ENCODE assay signal across 8 mouse cellular contexts in the genomic region with DNA sequence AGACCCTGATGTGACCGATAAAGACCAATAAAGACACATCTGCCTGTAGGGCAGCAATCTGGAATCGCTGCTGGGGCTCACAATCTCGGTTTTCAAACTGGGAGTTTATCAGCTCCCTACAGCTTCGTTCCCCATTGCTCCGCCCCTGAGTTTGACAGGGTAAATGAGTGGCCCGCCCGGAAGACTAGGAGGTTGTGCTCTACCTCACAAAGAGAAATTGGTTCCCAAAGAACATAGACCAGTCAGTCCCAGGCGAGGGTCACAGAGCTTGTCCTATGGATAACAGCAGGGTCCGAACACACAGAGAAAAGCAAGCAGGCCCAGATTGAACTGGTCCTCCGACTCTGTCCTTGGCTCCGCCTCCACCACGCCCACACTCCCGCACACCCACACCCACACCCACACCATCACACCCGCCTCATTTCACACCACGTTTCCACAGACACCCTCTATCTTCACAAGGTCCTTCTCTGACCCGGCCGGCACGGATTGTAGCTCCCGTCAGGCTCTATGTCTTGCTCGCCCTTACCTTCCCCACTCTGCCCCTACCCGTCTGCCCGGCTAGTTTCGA. TPM values are rescaled to one million over a fixed set of nuclear protein-coding genes. Genes with fewer than 3 reads are reported as not detected.
DNase-seq lines count a peak whose midpoint lies in the region; ATAC-seq and TF ChIP-seq lines count a peak whose summit lies in the region.

No protein-coding gene starts in this region.

- H3K27me3 ChIP-seq in stomach, postnatal 0 days (ENCODE audit: control insufficient read depth, insufficient read depth, low read length) = no peaks in the 10 kb centered on the region

- TF ChIP-seq CTCF in stomach, postnatal 0 days (IDR thresholded peaks at IDR 0.05; ENCODE audit: low read depth) = no peak

- 1% methylated on average over 23 of the region's 23 CpGs for WGBS in stomach, postnatal 0 days

- H3K27ac ChIP-seq in stomach, postnatal 0 days (replicated peaks) = peak overlapping the region; percentile 42

- peak overlapping the region; percentile 45 for H3K9ac ChIP-seq in stomach, postnatal 0 days (ENCODE audit: low read length)

- H3K4me1 ChIP-seq in stomach, postnatal 0 days (replicated peaks; ENCODE audit: control insufficient read depth, insufficient read depth) = no peaks in the 10 kb centered on the region

- H3K4me3 ChIP-seq in stomach, postnatal 0 days (ENCODE audit: low read depth, low read length) = peak overlapping the region; percentile 78

- no peaks in the 10 kb centered on the region for H3K36me3 ChIP-seq in stomach, postnatal 0 days (ENCODE audit: control insufficient read depth, insufficient read depth, low read length)

- intact Hi-C loops in left cerebral cortex, postnatal 25 days (cut with DNase I) = loop anchor here (1.0 kb wide), 1 partner anchor 99 kb away; no protein-coding TSS in a partner anchor

- ATAC-seq in erythroid progenitor cell, adult 5-6 weeks (replicated peaks; ENCODE audit: low FRiP score, poor library complexity, severe bottlenecking) = 0 out of 2 replicates have a peak, but pooled peaks have one; percentile 42
- peak; percentile 80 to 82 for ATAC-seq in hematopoietic stem cell, adult 5-6 weeks (replicated peaks in 1 of 2; ENCODE audit: insufficient read depth in 1 of 2, low FRiP score in 2 of 2, low TSS enrichment in 1 of 2, low read depth in 1 of 2, poor library complexity in 2 of 2, severe bottlenecking in 2 of 2)
- peak; percentile 94 for ATAC-seq in stomach, postnatal 0 days (ENCODE audit: low FRiP score, low TSS enrichment)

- DNase-seq in retina, embryonic 14.5 days (ENCODE audit: low spot score) = peak; percentile 81
- DNase-seq in retina, postnatal 1 day = no peak
- DNase-seq in ZHBTc4 (ENCODE audit: low read depth, low spot score) = peak; percentile 95
- DNase-seq in left cerebral cortex, postnatal 25 days (ENCODE audit: low spot score in 2 of 2) = peak; percentile 62 to 66
- DNase-seq in mesoderm, embryonic 11.5 days (ENCODE audit: low read depth, low spot score) = peak; percentile 79
- peak; percentile 90 for DNase-seq in stomach, postnatal 0 days (ENCODE audit: low spot score)

- TF ChIP-seq EP300 in stomach, postnatal 0 days (optimal IDR thresholded peaks at IDR 0.05) = no peak

- no peaks in the 10 kb centered on the region for H3K9me3 ChIP-seq in stomach, postnatal 0 days (ENCODE audit: control insufficient read depth, low read length)

- peak overlapping the region; percentile 65 for H3K4me2 ChIP-seq in stomach, postnatal 0 days (replicated peaks; ENCODE audit: low read depth)

RNA-seq across cellular contexts. Expression of a gene that starts 0.6 kb away (rescaled TPM):
- total RNA-seq in erythroid progenitor cell, adult 5-6 weeks (2015; ENCODE audit: low replicate concordance) = 1.7 and 9.7 TPM in 2 replicates
- total RNA-seq in erythroid progenitor cell, adult 5-6 weeks (2017; ENCODE audit: low replicate concordance) = 1.9 and 8.8 TPM in 2 replicates
- total RNA-seq in hematopoietic stem cell, adult 5-6 weeks (2017) = 49.6 and 54.0 TPM in 2 replicates
- total RNA-seq in left cerebral cortex, postnatal 25 days (2021) = under 1 TPM; 0.18 to 0.32 TPM
- polyA plus RNA-seq in stomach, postnatal 0 days (2015; fragmentation: Nextera tagmentation; extraction: Ambion mirVana) = 7.0 and 8.7 TPM in 2 replicates

RNA-seq across cellular contexts. Expression of a gene that starts 10.9 kb away (rescaled TPM):
- 0.84 and 1.8 TPM in 2 replicates for total RNA-seq in erythroid progenitor cell, adult 5-6 weeks (2015; ENCODE audit: low replicate concordance)
- total RNA-seq in erythroid progenitor cell, adult 5-6 weeks (2017; ENCODE audit: low replicate concordance) = 2.0 and 4.5 TPM in 2 replicates
- 36.2 and 46.1 TPM in 2 replicates for total RNA-seq in hematopoietic stem cell, adult 5-6 weeks (2017)
- 1 to 10 TPM; 5.6 to 5.7 TPM for total RNA-seq in left cerebral cortex, postnatal 25 days (2021)
- 14.3 and 14.6 TPM in 2 replicates for polyA plus RNA-seq in stomach, postnatal 0 days (2015; fragmentation: Nextera tagmentation; extraction: Ambion mirVana)

RNA-seq across cellular contexts. Expression of a gene that starts 42.6 kb away (rescaled TPM):
- not detected in 2 replicates for total RNA-seq in erythroid progenitor cell, adult 5-6 weeks (2015; ENCODE audit: low replicate concordance)
- not detected in 2 replicates for total RNA-seq in erythroid progenitor cell, adult 5-6 weeks (2017; ENCODE audit: low replicate concordance)
- total RNA-seq in hematopoietic stem cell, adult 5-6 weeks (2017) = not detected in 2 replicates
- not detected for total RNA-seq in left cerebral cortex, postnatal 25 days (2021)
- 6.8 and 7.5 TPM in 2 replicates for polyA plus RNA-seq in stomach, postnatal 0 days (2015; fragmentation: Nextera tagmentation; extraction: Ambion mirVana)

Comparison
In these comparisons a context has a peak if more than half of its experiments do, and no peak if none do; other contexts are left out.
1. ATAC-seq: peak in every context shown above with its lines; median percentile 94 in stomach, postnatal 0 days; 81 in hematopoietic stem cell, adult 5-6 weeks; 42 in erythroid progenitor cell, adult 5-6 weeks.